Mouse (Mus musculus): ENCODE results near the gene Gramd4.
"Not testable (repeated sequence)": the region's sequence is repeated elsewhere in the genome, so short reads cannot be mapped to it uniquely, and the experiment has no call there.

Gene Gramd4

DNA sequence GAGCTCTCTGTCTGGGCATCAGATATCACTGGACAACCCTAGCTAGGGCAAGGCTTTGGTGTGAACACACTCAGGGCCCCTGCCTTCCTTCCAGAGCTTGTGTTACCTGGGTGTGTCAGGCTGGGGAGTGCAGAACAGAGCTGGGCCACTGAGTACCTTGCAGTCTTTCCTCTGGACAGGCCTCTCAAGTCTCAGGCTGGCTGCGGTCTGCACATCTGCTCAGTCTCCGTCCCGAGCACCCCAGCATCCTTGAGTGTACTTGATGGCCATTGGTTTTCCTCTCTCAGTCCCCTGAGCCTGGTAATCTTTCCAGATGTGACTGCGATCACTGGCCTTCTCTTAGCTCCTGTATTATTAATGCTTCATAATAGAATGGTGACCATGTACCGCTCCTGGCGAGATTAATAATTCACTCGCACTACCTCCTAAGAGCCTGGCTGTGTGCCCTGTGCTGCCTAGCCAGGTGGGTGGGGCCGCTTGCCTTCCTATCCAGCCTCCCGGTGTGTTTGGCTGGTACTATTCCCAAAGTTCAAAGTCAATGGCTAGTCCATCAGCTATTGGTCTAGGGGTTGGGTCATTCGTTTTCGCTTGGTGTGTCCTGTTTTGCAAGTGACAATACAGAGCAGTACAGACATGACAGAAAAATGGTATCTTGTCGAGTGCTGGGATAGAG, 34.6 kb downstream of the Gramd4 start:
- DNase-seq: peak in 1 of 2 experiments; percentile 52

DNA sequence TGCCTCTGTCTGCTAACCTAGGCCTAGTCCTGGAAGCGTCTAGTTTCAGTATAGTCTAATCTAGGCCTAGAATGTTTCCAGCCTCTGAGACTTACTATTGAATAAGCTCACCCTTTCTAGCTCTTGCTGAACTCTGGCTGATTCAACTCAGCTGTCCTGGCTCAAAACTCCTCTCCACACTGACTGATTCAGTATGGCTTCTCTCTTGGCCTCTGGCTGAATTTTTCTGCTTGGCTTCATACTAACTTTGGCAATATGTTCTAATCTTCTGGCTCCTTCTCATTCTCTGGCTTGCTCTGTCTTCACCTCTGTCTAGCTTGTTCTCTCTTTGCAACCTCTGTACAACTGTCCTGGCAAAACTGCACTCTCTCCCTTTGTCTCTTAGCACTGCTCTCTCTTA, 35.7 kb downstream of the Gramd4 start:
- DNase-seq: no peak

DNA sequence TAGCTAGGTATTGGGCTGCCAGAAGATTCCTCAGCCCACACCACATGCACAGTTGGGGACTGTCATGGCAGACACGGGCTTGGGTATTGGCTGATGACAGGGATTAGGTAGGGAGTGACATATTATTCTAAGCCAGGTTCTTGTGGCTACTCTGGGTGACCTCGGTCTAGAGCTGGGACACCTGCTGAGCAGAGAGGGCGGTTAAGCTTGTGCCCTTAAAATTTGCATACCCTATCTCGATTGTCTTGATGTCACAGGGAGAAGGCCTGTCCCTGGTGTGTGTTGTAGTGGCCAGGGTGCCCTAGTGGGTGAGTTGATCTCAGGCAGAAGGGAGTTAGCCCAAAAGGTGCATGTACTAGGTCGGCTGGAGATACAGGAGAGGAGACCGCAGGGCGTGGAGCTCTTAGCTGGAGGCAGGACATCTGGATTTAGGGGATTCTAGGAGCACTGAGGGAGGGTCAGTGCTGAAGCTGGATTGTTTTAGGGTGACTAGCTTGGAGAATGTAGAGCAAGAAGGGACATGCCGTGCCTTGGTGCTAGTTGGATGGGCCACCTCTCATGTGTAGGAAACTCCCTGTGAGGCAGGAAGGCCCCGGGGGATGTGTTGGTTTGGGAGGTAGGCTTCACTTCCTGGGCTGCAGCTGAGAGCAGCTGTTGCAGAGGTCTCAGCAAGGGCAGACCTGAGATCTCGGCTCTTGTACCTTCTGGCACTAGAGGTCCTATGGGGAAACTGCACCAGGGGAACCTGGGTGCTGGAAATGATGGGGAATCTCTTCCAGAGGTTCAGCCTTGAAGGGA, 37.0 kb downstream of the Gramd4 start:
- no peak for DNase-seq

DNA sequence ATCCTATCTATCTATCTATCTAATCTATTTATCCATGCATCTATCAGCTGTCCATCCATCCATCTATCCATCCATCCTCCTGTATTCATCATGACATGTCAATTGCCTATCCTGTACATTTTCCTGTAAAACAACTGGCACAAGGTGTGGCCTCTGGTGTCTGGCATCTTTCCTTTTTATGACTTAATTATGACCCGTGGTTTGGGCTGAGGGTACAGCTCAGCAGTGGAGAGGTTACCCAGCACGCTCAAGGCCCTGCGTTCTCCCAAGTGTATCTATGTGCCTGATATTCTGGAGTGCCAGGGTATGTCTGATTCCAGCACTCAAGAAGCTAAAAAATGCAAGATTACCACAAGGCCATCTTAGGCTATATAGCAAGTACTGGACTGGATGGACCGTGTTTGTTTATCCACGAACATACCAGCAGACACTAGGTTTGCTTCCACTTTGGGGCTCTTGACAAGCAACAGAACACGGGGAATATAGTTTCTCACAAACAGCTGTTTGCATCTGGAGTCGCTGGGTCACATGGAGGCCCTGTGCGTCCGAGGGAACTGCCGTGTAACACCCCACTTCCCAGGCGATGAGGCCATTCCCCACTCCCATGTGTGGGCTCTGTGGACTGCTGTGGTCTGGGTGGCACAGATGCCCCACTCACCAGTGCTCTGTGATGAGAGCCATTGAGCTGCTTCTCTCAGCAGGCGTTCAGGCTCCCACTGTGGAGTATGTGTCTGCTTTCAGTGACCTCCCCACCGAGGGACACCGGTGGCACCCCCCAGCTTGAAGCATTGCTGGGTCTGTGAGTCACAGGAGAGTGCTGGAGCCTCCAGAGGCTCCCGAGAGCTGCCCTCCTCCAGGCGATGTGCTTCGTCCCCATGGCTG, 38.5 kb downstream of the Gramd4 start:
- no peak for DNase-seq

DNA sequence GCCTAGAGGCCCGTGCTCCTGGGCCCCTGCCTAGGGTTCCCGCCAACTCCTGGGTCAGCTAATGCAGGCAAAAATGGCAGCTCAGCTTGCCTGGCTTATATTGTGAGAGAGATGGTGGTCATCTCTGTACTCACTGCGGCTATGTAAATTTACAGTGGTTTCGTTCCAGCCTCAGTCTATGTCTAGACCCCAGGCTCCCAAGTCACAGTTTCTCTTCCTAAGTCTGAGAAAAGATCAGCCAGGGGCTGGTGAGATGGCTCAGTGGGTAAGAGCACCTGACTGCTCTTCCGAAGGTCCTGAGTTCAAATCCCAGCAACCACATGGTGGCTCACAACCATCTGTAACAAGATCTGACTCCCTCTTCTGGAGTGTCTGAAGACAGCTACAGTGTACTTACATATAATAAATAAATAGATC, 39.1 kb downstream of the Gramd4 start:
- not testable (repeated sequence) for DNase-seq

DNA sequence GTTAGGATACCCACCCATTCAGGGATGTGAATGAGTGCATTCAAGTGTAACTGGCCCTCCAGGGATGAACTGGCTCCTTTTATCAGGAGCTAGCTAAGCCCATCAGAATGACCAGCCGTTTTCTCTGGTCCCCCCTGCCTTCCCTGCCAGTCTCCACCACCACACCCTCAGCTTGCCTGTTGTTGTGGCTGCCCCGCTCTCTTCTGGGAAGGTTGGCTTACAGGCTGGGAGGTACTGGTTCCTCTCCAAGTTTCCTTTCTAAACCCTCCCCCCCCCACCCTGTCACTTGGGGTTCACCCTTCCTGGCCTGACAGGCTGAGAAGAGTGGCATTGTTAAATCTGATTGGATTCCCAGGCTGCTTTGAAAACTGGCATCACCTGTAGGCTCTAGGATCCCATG, 40.4 kb downstream of the Gramd4 start:
- DNase-seq: no peak

DNA sequence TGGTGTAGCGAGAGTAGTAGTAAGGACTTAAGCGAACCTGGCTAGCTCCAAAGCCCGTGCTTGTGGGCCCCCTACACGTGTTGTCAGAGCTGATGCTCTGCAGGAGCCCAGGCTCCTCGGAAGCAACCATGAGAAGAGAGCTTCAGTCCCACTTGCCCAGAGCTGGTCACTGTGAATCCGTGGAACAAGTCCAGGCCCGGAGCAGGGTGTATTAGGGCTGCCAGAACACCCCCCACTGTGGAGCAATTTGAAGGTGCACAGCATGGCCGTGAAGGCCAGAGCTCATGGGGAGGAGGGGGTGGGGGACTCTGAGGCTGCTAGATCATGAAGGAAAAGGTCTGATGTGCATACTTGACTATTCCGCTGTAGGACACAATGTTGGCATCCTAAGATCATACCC, 44.1 kb downstream of the Gramd4 start:
- no peak for DNase-seq

DNA sequence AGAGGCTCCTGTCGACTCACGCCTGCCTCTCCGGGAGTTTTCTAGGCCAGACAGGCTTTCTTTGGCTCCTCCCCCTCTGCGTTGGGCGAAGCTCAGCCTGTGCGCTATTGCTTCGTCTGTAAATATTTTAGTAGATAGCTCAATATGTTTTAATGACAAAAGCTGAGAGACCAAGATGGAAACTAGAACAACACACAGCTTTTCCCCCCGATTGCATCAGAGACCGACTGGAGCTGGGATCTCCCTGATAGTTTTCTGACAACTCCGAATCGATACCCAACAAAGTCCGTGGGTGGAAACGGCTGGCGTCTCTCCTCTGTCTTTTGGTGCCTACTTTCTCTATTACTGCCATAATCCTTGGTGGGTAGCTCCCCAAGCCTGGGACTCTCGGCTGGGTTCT, 44.8 kb downstream of the Gramd4 start:
- no peak for DNase-seq

DNA sequence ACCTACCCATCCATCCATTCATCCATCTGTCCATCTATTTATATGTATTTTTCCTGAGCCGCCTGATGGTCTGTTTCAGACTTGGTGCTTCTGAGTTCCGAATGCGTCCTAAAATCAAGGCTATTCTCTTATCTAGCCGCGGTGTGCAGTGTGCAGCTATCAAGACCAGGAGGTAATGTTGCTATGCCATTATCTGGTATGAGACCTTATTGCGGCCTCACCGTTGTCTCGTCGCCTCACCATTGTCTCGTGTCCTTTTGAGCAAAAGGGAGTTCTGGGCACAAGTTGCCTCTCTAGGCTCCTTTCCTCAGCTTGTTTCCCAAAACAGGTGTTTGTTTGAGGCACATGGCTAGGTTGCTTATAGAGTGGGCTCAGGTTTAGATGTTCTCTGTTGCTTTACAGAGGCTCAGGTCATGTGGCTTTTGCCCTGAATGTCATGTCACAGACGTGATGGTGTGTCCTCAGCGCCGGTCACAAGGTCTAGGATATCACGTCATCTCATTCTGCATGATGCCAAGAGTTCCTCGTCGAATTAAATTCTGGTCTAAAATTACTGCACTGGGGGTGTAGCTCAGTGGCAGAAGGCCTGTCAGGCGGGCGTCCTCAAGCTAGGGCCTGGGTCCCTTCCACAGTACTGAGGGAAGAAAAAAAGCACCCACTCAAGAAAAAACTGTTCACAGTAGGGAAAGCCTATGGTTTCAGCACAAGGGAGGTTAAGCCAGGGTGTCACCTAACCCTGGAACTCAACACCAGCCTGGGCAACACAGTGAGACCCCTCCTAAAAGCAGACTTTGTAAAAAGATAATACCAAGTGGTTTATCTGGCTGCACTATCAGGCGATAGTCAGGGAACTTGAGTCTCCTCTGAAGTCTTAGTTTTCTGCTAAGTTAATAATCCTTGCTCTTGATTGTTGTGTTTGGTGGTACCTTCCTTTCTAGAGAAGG, 47.2 kb downstream of the Gramd4 start:
- DNase-seq: no peak

DNA sequence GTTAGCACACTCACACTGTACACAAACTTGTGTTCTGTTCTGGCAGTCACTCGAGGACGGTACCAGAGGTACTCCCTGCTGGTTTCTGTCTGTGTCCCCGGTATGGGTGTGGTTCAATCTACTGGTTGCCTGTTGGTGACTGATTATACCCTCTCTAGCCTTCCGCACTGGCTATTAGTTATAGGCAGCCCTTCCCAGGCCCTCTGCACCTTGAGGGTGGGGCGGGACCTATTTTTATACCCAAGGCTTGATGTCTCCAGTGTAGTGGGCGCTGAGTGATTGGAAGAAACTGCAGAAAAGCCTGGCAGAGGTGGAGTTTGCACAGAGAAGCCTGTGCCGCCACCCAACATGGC, 47.8 kb downstream of the Gramd4 start:
- no peak for DNase-seq

DNA sequence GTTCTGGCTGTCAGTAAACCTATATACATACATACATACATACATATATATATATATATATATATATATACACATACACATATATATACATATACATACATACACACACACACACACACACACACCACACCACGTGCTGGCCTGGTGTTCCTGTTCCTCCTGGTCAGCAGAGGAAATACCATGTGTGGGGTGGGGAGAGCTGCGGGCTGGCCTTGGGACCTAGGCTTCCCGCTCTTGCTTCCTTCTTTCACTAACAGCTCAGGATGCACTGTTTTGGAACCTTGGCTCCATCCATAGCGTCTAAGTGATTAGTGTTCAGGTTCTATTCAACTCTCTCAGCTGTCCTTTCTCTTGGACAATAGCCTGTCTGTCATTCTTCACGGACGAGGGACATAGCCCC, 48.3 kb downstream of the Gramd4 start:
- no peak for DNase-seq

DNA sequence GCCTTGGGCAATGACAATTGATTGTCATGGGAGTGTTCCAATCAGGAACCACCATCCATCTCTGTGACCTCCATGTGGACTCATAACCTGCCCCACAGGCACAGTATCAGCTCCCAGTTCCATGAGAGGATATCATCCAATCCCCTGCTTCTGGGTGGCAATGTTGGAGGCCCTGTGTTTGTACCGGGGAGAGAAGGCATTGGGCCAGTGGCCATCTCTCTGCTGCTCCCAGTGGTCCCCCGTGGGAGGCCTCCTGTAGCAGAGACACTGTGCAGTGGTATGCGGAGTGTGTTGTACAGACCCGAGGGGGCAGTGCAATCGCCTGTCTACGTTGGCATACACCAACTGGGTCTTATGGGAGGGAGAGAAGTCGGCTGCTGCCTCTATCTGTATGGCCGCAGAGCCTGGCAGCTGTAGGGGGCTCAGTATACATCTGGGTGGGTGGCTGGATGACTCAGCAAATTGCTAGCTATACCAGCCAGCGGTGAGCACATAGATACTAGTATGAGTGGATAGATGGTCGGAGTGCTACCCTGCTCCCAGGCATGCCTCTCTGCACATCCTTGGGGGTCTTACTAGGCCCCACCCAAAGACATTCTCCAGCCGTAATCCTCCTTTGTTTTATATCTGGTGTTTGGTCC, 50.5 kb downstream of the Gramd4 start:
- no peak for DNase-seq

DNA sequence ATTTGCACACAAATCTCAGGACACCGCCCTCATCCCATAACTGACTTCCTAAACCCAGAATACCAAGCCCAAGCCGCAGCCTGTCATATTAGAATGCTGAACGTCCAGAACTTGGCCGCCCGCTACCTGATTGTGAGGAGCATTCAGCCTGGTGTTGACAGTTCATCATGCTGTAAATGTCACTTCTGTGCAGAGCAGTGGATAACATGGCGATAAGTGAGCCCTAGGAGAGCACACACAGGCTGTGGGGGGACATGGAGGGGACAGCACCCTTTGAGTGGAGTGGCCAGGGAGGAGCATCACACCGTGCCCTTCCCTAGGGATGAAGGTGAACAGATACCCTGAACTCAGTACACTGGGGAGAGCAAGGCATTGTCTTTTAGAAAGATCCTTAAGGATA, 51.8 kb downstream of the Gramd4 start:
- no peak for DNase-seq

DNA sequence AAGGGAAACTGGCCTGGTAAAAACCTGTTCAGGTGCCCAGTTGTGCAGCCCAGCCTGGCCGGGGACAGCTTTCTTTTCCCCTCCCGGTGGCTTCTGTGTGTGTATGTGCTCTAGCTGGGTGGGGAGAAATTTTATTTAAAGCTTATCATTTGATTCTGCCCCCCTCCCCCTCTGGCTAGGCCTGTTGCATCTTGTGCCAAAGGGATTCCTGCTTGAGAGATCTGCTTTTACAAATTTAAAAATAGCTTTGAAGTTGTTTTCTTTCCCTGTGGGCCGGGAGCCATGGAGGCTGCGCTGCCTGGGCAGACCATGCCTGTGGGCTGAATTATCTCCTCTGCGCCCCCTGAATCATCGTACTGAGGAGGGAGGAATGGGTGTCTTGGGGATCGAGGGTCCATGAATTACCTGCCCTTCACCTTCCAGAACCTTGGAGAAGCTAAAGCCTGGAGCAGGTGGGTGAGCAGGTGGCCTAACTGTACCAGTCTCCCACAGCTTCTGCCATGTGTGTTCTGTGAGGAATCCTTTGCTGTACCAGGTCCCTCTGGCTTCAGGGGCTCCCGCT, 52.2 kb downstream of the Gramd4 start:
- DNase-seq: peak; percentile 67

DNA sequence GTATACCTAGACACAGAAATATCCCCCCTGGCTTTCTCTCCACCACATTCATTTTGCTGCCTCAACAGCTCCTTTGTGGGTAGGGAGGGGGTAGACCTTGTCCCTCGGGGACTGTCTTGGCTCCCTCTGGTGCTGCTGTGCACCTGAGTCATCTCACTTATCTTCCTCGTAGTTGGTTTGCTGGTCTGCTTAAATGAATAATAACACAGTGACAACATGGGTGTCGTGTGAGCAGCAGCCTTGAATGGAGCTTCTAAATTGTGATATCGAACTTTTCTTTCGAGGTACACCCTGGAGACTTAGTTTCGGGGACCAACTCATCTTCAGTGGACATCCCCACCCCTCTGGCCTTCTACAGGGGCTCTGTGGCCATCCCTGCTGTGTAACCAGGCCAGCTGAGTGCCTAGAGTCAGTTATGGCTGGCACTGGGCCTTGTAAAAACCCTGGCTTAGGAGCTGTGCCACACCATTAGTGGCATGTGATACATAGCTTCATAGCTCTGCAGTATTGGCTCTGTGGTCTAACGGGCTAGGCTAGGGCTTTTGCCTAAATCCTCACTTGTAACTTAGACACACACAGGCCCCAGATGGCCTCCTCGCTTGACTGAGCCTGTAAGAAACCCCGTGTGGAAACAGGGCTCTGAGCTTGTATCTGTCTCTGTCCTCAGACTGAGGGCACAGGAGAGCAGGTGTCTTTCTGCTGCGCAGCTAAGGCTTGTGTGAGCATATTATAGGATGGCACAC, 53.0 kb downstream of the Gramd4 start:
- DNase-seq: peak; percentile 73 to 83

DNA sequence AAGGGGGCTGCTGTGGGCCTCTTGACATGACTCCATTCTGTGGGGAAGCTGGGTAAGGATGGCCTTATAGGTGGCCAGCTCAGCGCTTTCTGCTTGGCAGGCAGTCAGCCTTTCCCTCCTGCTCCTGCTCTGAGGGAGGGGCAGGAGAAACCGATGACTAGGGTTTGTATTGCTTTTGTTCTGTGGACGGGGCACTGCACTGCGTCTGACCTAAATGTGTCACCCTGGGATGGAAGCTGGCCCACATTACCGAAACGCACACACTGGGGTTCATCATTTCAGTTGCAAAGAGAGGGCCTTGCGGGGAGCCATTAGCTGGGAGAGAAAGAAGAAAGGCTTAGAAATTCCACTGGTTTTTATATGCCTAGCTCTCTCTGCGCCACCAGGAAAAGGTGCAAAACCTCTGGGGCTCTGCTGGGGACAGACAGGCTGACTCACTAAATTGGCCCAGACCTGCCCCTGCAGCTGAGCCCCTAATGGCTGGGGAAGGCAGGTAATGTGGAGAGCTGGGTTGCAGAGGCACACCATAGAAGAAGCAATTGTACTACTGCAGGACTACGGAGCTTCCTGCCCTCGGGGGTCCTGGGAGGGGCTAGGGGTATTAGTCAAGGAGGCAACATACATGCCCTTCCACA, 55.3 kb downstream of the Gramd4 start:
- peak; percentile 63 to 72 for DNase-seq

DNA sequence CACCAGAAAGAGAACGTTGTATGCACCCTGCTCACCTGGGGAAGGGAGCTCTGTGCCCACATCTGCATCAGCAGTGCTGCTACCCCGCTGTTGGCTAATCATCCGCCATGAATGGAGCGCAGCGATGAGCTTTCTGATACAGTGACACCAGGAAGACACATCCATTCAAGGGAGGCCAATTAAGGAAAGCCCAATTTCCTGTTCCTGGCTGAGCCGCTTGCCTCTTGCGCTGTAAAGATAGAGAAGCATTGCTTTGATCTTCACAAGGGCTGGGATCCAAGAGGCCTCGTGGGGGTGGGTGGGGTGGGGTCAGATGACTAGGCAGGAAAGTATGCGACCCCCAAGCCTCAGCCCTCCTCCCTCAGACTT, 55.8 kb downstream of the Gramd4 start:
- no peak for DNase-seq

DNA sequence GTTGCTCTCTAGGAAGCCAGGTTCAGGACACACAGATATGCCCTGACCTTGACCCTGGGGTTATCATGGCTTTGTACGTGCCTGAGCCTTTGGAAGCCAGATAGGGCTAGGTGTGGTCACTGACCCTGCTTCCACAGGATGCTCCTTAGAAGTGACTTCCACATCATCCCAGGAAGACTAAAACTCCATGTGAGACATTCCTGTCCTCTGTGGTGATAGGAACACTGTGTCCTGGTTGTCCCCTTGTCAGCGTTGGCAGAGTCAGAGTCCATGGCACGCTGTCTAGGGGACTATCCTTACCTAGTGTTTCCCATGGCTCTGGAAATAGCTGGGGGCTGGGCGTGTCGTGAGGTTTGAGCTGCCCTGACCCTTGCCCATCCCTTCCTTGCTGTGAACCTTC, 58.9 kb downstream of the Gramd4 start:
- no peak for DNase-seq

DNA sequence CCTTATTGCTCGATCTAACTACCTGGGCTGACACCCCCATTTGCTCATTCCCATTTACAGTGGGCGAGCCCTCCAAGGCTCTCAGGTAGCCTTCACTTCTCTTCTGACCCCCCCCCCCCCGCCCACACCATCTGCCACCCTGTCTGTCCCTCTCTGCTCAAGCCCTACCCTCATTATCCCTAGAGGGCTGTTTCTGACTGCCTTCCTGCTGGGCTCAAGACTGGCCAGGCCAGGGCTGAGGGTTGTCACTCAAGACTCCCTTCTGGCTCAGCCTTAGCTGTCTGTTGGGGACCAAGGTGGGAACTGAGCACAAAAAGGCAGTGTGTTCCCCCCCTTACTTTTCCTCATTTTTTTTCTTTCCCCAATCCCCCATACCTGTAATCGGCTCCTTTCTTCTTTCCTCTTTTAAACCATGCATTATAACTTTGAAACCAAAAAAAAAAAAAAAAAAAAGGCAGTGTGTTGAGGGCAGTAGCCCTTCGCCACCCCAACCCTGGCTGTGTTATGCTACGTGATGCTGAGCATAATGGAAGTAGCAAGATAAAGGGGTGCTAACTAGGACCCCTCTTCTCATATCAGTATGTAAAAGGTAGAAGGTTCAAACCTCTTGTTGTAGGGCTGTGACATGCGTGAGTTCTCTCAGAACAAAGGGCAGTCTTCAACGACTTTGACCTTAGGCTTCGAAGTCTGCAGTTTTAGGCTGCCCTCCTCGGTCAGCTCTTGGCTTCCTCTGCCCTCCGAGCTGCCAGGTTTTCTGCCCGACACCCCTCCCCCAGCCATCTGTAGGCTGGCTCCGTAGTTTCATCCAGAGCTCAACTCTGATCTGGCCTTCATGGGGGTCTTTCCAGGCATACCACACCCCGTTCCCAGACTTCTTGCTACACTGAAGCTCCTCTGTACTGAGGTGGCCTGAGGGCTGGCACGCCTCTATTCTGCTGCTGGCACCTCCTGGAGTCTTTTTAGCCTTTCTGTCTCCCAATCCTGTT, 59.9 kb downstream of the Gramd4 start:
- DNase-seq: peak; percentile 68 to 71

Data from cerebellum, adult 18-20 months (tissue).